Mouse (Mus musculus): Measurements from ENCODE around the gene Hdgf. TPM values are rescaled to one million over a fixed set of nuclear protein-coding genes. Genes with fewer than 3 reads are reported as not detected.

Gene Hdgf
- total RNA-seq, 2 experiments from 2014 or later, result 150 to 153 TPM

- intact Hi-C loops (cut with DNase I), result loop anchor here (1.0 to 2.0 kb wide), 3 partner anchors 25 to 137 kb away; no protein-coding TSS in a partner anchor
- DNase-seq (ENCODE audit: low spot score in 2 of 2), result peak; percentile 70 to 76
These were observed 29.7 kb downstream of the Hdgf start for GRCm38 (mm10) chr3:87935776-87936175.

- intact Hi-C loops (cut with DNase I), result no loop called here
- DNase-seq (ENCODE audit: low spot score in 2 of 2), result no peak
These were observed 34.5 kb downstream of the Hdgf start for GRCm38 (mm10) chr3:87940611-87941010.

GRCm38 (mm10) chr3:87942471-87942870 is 36.4 kb downstream of the Hdgf start:
- DNase-seq (ENCODE audit: low spot score in 2 of 2), result no peak
- intact Hi-C loops (cut with DNase I), result no loop called here

GRCm38 (mm10) chr3:87943586-87943985 is 37.5 kb downstream of the Hdgf start:
- intact Hi-C loops (cut with DNase I), result no loop called here

GRCm38 (mm10) chr3:87944838-87945600 is 38.9 kb downstream of the Hdgf start:
- intact Hi-C loops (cut with DNase I), result no loop called here
- DNase-seq (ENCODE audit: low spot score in 2 of 2), result no peak

More at GRCm38 (mm10) chr3:87943586-87943985, 37.5 kb downstream of the Hdgf start:
- DNase-seq (ENCODE audit: low spot score in 2 of 2), result no peak

- intact Hi-C loops (cut with DNase I), result no loop called here
- no peak for DNase-seq (ENCODE audit: low spot score in 2 of 2)
These were observed 39.8 kb downstream of the Hdgf start for GRCm38 (mm10) chr3:87945781-87946540.

- DNase-seq (ENCODE audit: low spot score in 2 of 2), result no peak
- intact Hi-C loops (cut with DNase I), result no loop called here
These were observed 40.4 kb downstream of the Hdgf start for GRCm38 (mm10) chr3:87946541-87946860.

- intact Hi-C loops (cut with DNase I), result no loop called here
- no peak for DNase-seq (ENCODE audit: low spot score in 2 of 2)
These were observed 41.1 kb downstream of the Hdgf start for GRCm38 (mm10) chr3:87947056-87947810.

- intact Hi-C loops (cut with DNase I), result no loop called here
- DNase-seq (ENCODE audit: low spot score in 2 of 2), result no peak
These were observed 41.7 kb downstream of the Hdgf start for GRCm38 (mm10) chr3:87947811-87948199.

GRCm38 (mm10) chr3:87948378-87949265 is 42.5 kb downstream of the Hdgf start, which contains the start of gene Crabp2:
Gene Crabp2 (plus strand): TSS chr3:87948666.
- DNase-seq (ENCODE audit: low spot score in 2 of 2), result peak in 1 of 2 experiments; percentile 23
- intact Hi-C loops (cut with DNase I), result no loop called here

GRCm38 (mm10) chr3:87949266-87949954 is 43.3 kb downstream of the Hdgf start:
- DNase-seq (ENCODE audit: low spot score in 2 of 2), result no peak
- intact Hi-C loops (cut with DNase I), result no loop called here

- DNase-seq (ENCODE audit: low spot score in 2 of 2), result no peak
- intact Hi-C loops (cut with DNase I), result no loop called here
These were observed 43.9 kb downstream of the Hdgf start for GRCm38 (mm10) chr3:87949955-87950515.

GRCm38 (mm10) chr3:87951946-87952345 is 45.8 kb downstream of the Hdgf start:
- intact Hi-C loops (cut with DNase I), result no loop called here
- DNase-seq (ENCODE audit: low spot score in 2 of 2), result no peak

- intact Hi-C loops (cut with DNase I), result no loop called here
- no peak for DNase-seq (ENCODE audit: low spot score in 2 of 2)
These were observed 46.3 kb downstream of the Hdgf start for GRCm38 (mm10) chr3:87952440-87952839.

- intact Hi-C loops (cut with DNase I), result no loop called here
- DNase-seq (ENCODE audit: low spot score in 2 of 2), result no peak
These were observed 51.9 kb downstream of the Hdgf start for GRCm38 (mm10) chr3:87958056-87958455.

- DNase-seq (ENCODE audit: low spot score in 2 of 2), result no peak
- intact Hi-C loops (cut with DNase I), result no loop called here
These were observed 52.4 kb downstream of the Hdgf start for GRCm38 (mm10) chr3:87958476-87958875.

GRCm38 (mm10) chr3:87958967-87959366 is 52.8 kb downstream of the Hdgf start:
- intact Hi-C loops (cut with DNase I), result no loop called here
- DNase-seq (ENCODE audit: low spot score in 2 of 2), result no peak

- no peak for DNase-seq (ENCODE audit: low spot score in 2 of 2)
- intact Hi-C loops (cut with DNase I), result no loop called here
These were observed 53.2 kb downstream of the Hdgf start for GRCm38 (mm10) chr3:87959371-87959770.

All from left cerebral cortex, postnatal 36 days (tissue).